Mouse (Mus musculus) heart, postnatal 25 days (tissue): ENCODE measurements around the gene Tmem204. TPM values are rescaled to one million over a fixed set of nuclear protein-coding genes. Genes with fewer than 3 reads are reported as not detected.
"Not testable (repeated sequence)": the region's sequence is repeated elsewhere in the genome, so short reads cannot be mapped to it uniquely, and the experiment has no call there.

Source experiments
- DNase-seq: peaks from one replicate; pipeline ENCODE4 v3.0.0; 2022; ENCODE audit warnings: low spot score
- intact Hi-C: fragments of 180-260 bp; cut with DNase I; formaldehyde crosslinking; loops from one replicate; pipeline ENCODE4 v1.15.1; 2025
- total RNA-seq, 2 experiments: library from RNA; stranded (reverse); gene quantifications; 2 replicates each; pipeline ENCODE4 v1.2.3; 2021

Tmem204 gene
- 10 to 100 TPM; 34.5 to 41.7 TPM for total RNA-seq

- intact Hi-C loops = no loop called here
These were observed at the start of gene Tmem204 for GRCm38 (mm10) chr17:25083444-25083931. Gene Tmem204 (minus strand): TSS chr17:25083591.

GRCm38 (mm10) chr17:25130060-25130459 lies 46.7 kb upstream of the Tmem204 start:
- intact Hi-C loops = loop anchor here (2.0 to 5.0 kb wide), 2 partner anchors 13 to 142 kb away; partner anchors contain the start of gene Ube2i
- DNase-seq = no peak

More at GRCm38 (mm10) chr17:25083444-25083931, at the start of gene Tmem204:
- DNase-seq = peak; percentile 83

GRCm38 (mm10) chr17:25127681-25128080 lies 44.3 kb upstream of the Tmem204 start:
- intact Hi-C loops = loop anchor here (10.0 kb wide), 1 partner anchor 383 kb away; no protein-coding TSS in a partner anchor
- no peak for DNase-seq

GRCm38 (mm10) chr17:25127079-25127478 lies 43.7 kb upstream of the Tmem204 start:
- intact Hi-C loops = loop anchor here (10.0 kb wide), 1 partner anchor 382 kb away; no protein-coding TSS in a partner anchor
- no peak for DNase-seq

GRCm38 (mm10) chr17:25125442-25126060 lies 42.2 kb upstream of the Tmem204 start:
- intact Hi-C loops = loop anchor here (10.0 kb wide), 1 partner anchor 381 kb away; no protein-coding TSS in a partner anchor
- not testable (repeated sequence) for DNase-seq

- intact Hi-C loops = loop anchor here (10.0 kb wide), 1 partner anchor 379 kb away; no protein-coding TSS in a partner anchor
- DNase-seq = no peak
These were observed 40.6 kb upstream of the Tmem204 start for GRCm38 (mm10) chr17:25123979-25124378.

- intact Hi-C loops = loop anchor here (10.0 kb wide), 1 partner anchor 376 kb away; no protein-coding TSS in a partner anchor
- no peak for DNase-seq
These were observed 37.0 kb upstream of the Tmem204 start, which contains the start of gene Ptx4 for GRCm38 (mm10) chr17:25120406-25120805. Gene Ptx4 (plus strand): TSS chr17:25120760.

- DNase-seq = no peak
These were observed 33.9 kb upstream of the Tmem204 start for GRCm38 (mm10) chr17:25117263-25117662.

GRCm38 (mm10) chr17:25115664-25116432 lies 32.5 kb upstream of the Tmem204 start, which contains the start of gene Telo2:
Gene Telo2 (minus strand): TSS chr17:25115967.
- DNase-seq = peak; percentile 85
- intact Hi-C loops = loop anchor here (1.0 to 2.0 kb wide), 2 partner anchors 15 to 68 kb away; partner anchors contain the start of gene BC003965

More at GRCm38 (mm10) chr17:25117263-25117662, 33.9 kb upstream of the Tmem204 start:
- intact Hi-C loops = loop anchor here (2.0 kb wide), 1 partner anchor 14 kb away; no protein-coding TSS in a partner anchor

GRCm38 (mm10) chr17:25114908-25115645 lies 31.7 kb upstream of the Tmem204 start:
- intact Hi-C loops = no loop called here
- no peak for DNase-seq

- DNase-seq = no peak
- intact Hi-C loops = no loop called here
These were observed 29.0 kb upstream of the Tmem204 start for GRCm38 (mm10) chr17:25112423-25112810.

GRCm38 (mm10) chr17:25111739-25112422 lies 28.5 kb upstream of the Tmem204 start:
- DNase-seq = no peak
- intact Hi-C loops = no loop called here

- DNase-seq = no peak
- intact Hi-C loops = no loop called here
These were observed 27.8 kb upstream of the Tmem204 start for GRCm38 (mm10) chr17:25111220-25111619.

- intact Hi-C loops = no loop called here
- DNase-seq = no peak
These were observed 27.2 kb upstream of the Tmem204 start for GRCm38 (mm10) chr17:25110590-25110989.

- intact Hi-C loops = no loop called here
- no peak for DNase-seq
These were observed 26.2 kb upstream of the Tmem204 start for GRCm38 (mm10) chr17:25109578-25109977.

- intact Hi-C loops = no loop called here
- no peak for DNase-seq
These were observed 24.4 kb upstream of the Tmem204 start for GRCm38 (mm10) chr17:25107786-25108185.

- intact Hi-C loops = no loop called here
- no peak for DNase-seq
These were observed 17.9 kb upstream of the Tmem204 start for GRCm38 (mm10) chr17:25101338-25101737.

GRCm38 (mm10) chr17:25100052-25100451 lies 16.7 kb upstream of the Tmem204 start:
- intact Hi-C loops = no loop called here
- no peak for DNase-seq

- intact Hi-C loops = no loop called here
These were observed 12.8 kb upstream of the Tmem204 start for GRCm38 (mm10) chr17:25096221-25096620.

More at GRCm38 (mm10) chr17:25096221-25096620, 12.8 kb upstream of the Tmem204 start:
- DNase-seq = no peak
